Mouse (Mus musculus): ENCODE measurements around the gene Hist1h3i.
"Not testable (repeated sequence)": the region's sequence is repeated elsewhere in the genome, so short reads cannot be mapped to it uniquely, and the experiment has no call there.

The Hist1h3i gene

DNA sequence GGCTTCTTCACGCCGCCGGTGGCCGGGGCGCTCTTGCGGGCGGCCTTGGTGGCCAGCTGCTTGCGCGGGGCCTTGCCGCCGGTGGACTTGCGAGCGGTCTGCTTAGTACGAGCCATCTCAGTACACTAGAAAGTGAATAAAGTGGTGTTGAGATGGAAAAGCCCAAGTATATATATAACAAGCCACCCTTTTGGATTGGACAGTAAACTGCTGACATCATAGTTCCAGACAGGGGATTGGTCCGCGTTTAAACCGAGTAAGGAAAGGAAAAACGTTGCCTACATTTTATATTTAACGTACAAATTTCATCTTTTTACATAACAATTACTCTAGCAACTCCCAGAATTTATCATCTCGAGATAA is at the start of gene Hist1h3i:
Gene Hist1h3i (minus strand): TSS at position 116 of the 363 bp plus-strand sequence.
- DNase-seq (ENCODE audit: low spot score): peak; percentile 89

GRCm38 (mm10) chr13:21831418-21832394 is 48.5 kb upstream of the Hist1h3i start, which contains the start of gene Hist1h4n:
Hist1h4n (minus strand) TSS chr13:21832196.
- not testable (repeated sequence) for DNase-seq (ENCODE audit: low spot score)

DNA sequence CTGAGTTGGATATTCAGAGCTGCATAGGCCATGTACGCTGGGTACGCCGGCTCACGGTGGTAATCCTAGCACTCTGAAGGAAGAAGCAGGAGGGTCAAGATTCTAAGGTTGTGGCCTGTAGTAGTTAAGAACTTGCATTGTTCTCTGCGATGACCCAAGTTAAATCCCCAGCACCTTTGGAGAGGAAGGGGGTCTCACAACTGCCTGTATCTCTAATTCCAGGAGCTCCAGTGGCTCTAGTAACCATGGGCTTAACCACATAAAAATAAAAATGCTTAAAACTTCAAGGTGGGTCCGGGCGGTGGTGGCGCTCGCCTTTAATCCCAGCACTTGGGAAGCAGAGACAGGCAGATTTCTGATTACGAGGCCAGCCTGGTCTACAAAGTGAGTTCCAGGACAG is 47.2 kb upstream of the Hist1h3i start:
- DNase-seq (ENCODE audit: low spot score): no peak

DNA sequence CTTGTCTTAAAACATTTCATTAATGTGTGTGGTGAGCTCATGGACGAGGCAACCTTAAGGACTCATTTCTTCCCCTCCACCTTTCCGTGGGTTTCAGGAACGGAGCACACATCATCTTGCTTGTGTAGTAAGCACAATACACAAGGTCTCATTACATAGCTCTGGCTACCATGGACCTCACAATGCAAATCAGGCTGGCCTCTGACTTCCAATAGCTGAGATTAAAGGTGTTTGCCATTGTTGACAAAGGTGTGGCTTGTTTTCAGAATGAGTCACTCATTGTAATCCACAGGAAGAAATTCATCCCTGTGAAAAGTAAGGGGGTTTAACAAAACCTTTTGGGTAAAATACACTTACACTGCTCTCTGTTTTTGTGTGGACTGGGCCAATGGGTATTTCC is 45.3 kb upstream of the Hist1h3i start:
- no peak for DNase-seq (ENCODE audit: low spot score)

DNA sequence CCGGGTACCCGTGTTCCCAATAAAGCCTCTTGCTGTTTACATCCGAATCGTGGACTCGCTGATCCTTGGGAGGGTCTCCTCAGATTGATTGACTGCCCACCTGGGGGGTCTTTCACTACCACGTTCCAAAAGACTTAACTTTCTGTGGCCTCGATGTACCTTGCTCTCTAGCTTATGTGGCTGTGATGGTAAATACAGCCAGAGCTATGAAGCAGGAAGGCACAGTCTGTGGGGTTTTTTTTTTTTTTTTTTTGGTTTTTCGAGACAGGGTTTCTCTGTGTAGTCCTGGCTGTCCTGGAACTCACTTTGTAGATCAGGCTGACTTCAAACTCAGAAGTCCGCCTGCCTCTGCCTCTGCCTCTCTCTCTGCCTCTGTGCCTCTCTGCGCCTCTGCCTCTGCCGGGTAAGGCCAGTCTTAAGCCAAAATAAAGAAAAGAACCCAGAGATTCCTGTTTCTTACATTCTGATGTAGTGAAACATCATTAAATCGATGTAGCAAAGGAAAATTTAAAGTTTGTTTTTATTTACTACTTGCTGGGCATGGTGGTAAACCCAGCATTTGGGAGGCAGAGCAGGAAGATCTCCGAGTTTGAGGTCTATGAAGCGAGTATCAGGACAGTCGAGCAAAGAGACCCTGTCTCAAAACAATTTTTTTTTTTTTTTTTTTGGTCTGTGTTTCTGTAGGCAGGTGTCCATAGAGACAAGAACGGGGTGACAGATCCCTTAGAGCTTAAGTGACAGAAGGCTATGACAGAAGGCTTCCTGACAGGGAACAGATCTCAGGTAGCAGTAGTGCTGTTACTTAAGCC is 37.1 kb upstream of the Hist1h3i start:
- DNase-seq (ENCODE audit: low spot score): not testable (repeated sequence)

DNA sequence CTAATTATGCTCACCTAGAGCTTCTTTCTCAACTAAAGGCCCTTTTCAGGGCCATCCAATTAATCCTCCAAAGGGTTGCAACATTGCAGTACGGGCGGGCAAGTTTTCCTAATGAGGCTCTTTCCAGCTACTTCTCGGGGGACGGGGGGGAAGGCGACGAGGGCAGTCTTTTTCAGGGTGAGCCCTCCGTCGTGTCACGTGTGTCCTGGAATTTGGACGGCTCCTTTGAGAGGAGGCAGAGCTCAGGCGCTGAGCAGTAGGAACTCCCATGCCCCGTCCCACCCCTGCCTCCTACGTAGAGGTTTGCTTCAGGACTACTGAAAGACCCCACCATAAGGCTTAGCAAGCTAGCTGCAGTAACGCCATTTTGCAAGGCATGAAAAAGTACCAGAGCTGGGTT is 28.9 kb upstream of the Hist1h3i start:
- not testable (repeated sequence) for DNase-seq (ENCODE audit: low spot score)

DNA sequence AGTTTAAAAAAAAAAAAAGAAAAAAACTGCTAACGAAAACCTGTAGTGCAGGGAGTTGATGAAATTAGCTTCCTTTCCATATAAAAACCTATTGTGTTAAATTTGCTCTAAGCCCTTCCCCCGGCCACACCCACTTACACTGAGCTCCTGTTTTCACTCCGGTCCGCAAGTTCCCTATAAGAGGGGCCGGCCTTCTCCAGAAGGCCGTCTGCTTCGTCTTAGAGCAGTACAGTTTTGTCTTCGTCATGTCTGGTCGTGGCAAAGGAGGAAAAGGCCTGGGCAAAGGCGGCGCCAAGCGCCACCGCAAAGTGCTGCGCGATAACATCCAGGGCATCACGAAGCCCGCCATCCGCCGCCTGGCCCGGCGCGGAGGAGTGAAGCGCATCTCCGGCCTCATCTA is 28.4 kb upstream of the Hist1h3i start, which contains the start of gene Hist1h4m:
Gene Hist1h4m (plus strand): TSS at position 208 of the 400 bp plus-strand sequence.
- not testable (repeated sequence) for DNase-seq (ENCODE audit: low spot score)

DNA sequence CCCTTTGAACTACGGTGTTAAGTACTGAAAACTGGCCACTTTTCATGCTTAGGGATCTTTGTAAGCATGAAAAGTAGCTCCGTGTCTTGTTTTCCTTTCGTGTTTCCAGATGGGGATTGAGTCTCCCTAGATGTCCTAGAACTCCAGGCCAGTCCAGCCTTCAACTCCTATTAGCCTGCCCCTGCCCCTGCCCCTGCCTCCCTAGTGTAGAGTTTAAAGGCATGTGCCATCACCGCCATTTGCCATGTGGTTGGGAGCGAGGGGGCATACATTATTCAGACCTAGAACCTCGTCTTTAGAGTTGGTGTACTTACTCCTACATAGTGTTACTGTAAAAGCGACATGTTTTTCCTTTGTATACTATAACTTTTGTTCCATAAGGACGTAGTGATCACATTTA is 27.9 kb upstream of the Hist1h3i start:
- DNase-seq (ENCODE audit: low spot score): not testable (repeated sequence)

GRCm38 (mm10) chr13:21810073-21810472 is 26.9 kb upstream of the Hist1h3i start, which contains the start of the genes Hist1h2bq and Hist1h2ao:
Hist1h2bq (minus strand) TSS chr13:21810197.
Hist1h2ao (plus strand) TSS chr13:21810465.
- DNase-seq (ENCODE audit: low spot score): not testable (repeated sequence)

DNA sequence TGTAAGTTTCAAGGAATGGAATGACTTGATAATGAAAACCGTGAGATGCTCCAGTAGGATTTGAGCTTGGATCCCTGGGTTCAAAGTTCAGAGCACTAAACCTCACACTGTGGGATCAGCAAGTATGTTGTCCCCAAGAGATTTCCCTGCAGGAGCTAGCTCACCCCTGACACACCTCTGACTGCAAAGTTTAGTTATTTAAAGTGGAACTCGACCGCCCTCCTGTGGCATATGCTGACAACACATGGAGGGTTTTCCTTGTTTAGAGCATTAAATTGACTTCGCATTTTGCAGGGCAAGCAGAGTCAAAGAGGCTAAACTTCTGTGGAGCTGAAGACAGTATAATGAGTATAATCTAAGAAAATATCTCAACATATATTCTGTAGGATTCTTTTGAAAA is 19.9 kb upstream of the Hist1h3i start:
- not testable (repeated sequence) for DNase-seq (ENCODE audit: low spot score)

DNA sequence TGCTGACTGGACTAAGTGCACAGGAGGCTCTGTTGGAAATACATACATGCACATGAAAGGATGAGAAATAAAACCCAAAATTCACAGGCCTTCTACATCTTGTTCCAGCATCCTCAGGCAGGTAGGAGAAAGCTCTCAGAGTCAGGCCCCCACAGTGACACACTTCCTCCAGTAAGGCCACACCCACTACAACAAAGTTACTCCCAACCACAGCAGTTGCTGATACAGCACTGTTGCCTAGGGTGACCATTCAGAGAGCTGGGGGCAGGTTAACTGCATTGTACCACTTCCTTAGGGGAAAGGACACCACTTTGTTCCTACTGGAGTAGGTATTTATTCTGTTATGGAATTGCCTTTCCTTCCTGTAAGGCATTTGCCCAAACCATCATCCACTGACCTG is 14.0 kb upstream of the Hist1h3i start:
- DNase-seq (ENCODE audit: low spot score): not testable (repeated sequence)

- no peak for DNase-seq (ENCODE audit: low spot score)
Measured at GRCm38 (mm10) chr13:21795584-21795983, 12.4 kb upstream of the Hist1h3i start.

DNA sequence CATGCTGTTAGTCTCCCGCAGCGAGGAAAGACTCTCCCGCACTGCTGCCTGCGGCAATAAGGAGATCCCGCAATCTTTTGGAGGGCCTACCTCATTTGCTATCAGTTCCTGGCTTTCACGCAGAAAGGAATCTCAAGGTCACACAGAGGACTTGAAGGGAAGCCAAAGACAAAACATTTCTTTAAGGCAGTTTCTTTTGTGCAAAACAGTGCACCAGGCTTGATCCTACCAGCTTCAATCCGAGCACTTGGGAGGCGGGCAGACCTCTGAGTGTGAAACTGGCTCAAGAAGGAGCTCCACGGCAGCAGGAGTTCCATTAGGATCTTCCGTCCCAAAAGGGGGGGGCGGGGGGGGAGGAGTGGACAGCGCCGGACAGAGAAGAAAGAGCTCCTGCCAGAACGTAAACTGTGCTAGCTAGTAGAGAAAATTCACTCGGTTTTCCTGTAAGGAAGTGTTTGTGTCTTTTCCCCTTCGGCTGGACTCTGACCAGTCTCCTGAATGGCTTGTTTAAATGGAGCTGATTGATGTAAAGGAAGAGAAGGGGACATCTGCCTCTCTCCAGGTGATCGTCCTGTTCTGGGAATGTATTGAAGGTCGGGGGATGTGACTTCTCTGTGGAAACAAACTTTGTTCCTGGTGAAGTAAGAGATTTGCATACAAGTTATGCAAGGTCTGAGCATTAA is 7.6 kb upstream of the Hist1h3i start:
- DNase-seq (ENCODE audit: low spot score): no peak

DNA sequence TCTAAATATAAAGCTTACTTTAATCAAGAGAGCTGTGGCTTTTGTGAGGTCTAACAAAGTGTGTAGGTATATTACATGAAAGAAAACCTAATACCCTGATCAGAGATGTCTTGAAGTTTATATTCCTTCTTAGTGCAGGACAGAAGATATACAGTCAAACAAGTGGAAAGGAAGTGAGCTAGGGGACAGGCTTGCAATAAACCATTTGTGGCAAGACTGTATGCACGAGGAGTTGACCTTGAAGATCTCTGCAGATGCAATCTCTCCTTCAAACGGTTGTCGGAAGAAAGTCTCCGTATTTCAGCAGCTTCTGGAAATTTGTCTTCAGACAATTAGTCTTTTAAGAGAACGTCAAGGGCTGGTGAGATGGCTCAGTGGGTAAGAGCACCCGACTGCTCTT is 6.8 kb upstream of the Hist1h3i start:
- no peak for DNase-seq (ENCODE audit: low spot score)

DNA sequence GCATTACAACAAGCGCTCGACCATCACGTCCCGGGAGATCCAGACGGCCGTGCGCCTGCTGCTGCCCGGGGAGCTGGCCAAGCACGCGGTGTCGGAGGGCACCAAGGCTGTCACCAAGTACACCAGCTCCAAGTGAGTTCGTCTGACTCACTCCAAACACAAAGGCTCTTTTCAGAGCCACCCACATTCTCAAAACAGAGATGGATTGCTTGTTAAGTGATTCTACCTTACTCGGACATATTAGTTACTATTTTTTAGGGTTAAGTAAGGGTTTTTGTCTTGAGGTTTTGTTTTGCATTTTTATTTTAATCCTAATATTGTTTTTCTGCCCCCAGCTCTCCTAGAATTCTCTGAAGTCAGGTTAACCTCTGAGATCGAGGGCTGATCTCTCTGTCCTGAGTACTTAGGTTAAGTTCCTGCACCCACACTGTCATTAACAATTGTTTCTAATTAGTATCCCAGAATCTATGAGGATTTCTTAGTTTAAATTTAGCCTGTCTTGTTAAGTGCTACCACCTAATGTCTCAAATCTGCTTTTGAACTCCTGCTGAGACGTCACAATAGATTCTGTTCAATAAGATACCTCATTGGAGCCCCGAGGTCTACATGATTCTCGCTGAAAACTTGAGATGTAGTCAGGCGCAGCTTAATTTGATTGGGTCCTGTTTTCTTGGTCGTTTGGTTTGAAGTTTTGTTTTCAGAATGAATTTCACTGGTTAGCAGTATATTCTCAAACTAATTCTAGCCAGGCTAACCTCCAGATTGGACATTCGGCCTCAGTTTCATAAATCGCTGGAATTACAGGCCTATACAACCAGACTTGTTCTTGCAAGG is 4.8 kb upstream of the Hist1h3i start:
- DNase-seq (ENCODE audit: low spot score): no peak

- DNase-seq (ENCODE audit: low spot score): peak; percentile 98
Measured at GRCm38 (mm10) chr13:21786899-21787629, 3.9 kb upstream of the Hist1h3i start, which contains the start of the genes Hist1h2an and Hist1h2bp. Hist1h2an (minus strand) TSS chr13:21787218. Hist1h2bp (plus strand) TSS chr13:21787461.

GRCm38 (mm10) chr13:21786189-21786898 is 3.2 kb upstream of the Hist1h3i start:
- no peak for DNase-seq (ENCODE audit: low spot score)

- DNase-seq (ENCODE audit: low spot score): no peak
Measured at GRCm38 (mm10) chr13:21784311-21784710, 1.1 kb upstream of the Hist1h3i start.

- DNase-seq (ENCODE audit: low spot score): no peak
Measured at GRCm38 (mm10) chr13:21783734-21784161, 578 bp upstream of the Hist1h3i start.

All from layer of hippocampus, adult 9-10 months (tissue).